Mouse (Mus musculus) neural tube, embryonic 15.5 days (tissue): Measurements from ENCODE around the gene Mb. TPM values are rescaled to one million over a fixed set of nuclear protein-coding genes. Genes with fewer than 3 reads are reported as not detected.

Experiments used
- ATAC-seq: fragments of 200-750 bp; cut with Nextera tagmentation; 2 replicates; pipeline ENCODE4 v1.8.0; 2017; ENCODE audit warnings: mild to moderate bottlenecking, moderate TSS enrichment, moderate library complexity; ENCODE audit not compliant: low FRiP score
- H3K27ac ChIP-seq: fragments of 300-500 bp; sonication (generic); replicated peaks from 2 replicates; pipeline ENCODE4 v1.5.1; 2015; ENCODE audit warnings: mild to moderate bottlenecking, inconsistent platforms
- H3K27me3 ChIP-seq: fragments of 300-500 bp; sonication (generic); replicated peaks from 2 replicates; pipeline ENCODE4 v1.6.1; 2015; ENCODE audit warnings: inconsistent platforms
- H3K36me3 ChIP-seq: fragments of 300-500 bp; sonication (generic); 2 replicates; pipeline ENCODE4 v1.6.1; 2015; ENCODE audit warnings: inconsistent platforms
- H3K4me1 ChIP-seq: fragments of 300-500 bp; sonication (generic); 2 replicates; pipeline ENCODE4 v1.6.1; 2015; ENCODE audit warnings: inconsistent platforms
- H3K4me2 ChIP-seq: fragments of 300-500 bp; sonication (generic); 2 replicates; pipeline ENCODE4 v1.6.1; 2015; ENCODE audit warnings: inconsistent platforms, mild to moderate bottlenecking, moderate library complexity
- H3K4me3 ChIP-seq: fragments of 300-500 bp; sonication (generic); replicated peaks from 2 replicates; pipeline ENCODE4 v1.5.1; 2015; ENCODE audit warnings: mild to moderate bottlenecking, inconsistent platforms
- H3K9ac ChIP-seq: fragments of 300-500 bp; sonication (generic); replicated peaks from 2 replicates; pipeline ENCODE4 v1.6.1; 2015; ENCODE audit warnings: mild to moderate bottlenecking, inconsistent platforms
- H3K9me3 ChIP-seq: fragments of 300-500 bp; sonication (generic); replicated peaks from 2 replicates; pipeline ENCODE4 v1.6.1; 2016; ENCODE audit warnings: inconsistent platforms
- WGBS: fragments of 180-500 bp; shearing (Covaris S2); methylation state at CpG from one replicate; pipeline ENCODE4 v1.1.7; 2015; ENCODE audit warnings: mixed read lengths; 5-methylcytosine and 5-hydroxymethylcytosine counted together
- polyA plus RNA-seq: library from polyadenylated mRNA; unstranded; fragments of >200 nt; fragmentation: Nextera tagmentation; extraction: Ambion mirVana; gene quantifications from 2 replicates; pipeline ENCODE4 v1.2.1, GENCODE M21; 2015

Mb gene
- polyA plus RNA-seq, 1 experiment from 2014 or later, result 1.3 TPM

GRCm38 (mm10) chr15:77079890-77080361, 29.5 kb upstream of the Mb start:
- Histone ChIP-seq H3K27ac (peak overlapping the region; percentile 28; the same call in 1 of the 2 replicates), H3K27me3 (no peaks in the 10 kb centered on the region), H3K4me1 (peaks cover 13% of the 10 kb centered on the region), H3K4me3 (no peak overlapping the region), H3K9ac (no peak overlapping the region), H3K4me2 (no peak overlapping the region), H3K9me3 (no peaks in the 10 kb centered on the region), H3K36me3 (peaks cover 64% of the 10 kb centered on the region)
- WGBS, result 72% methylated on average over 11 of the region's 11 CpGs
- no peak for ATAC-seq

- H3K4me2 ChIP-seq, result no peak overlapping the region
- peaks cover 13% of the 10 kb centered on the region for H3K4me1 ChIP-seq
- H3K9me3 ChIP-seq, result no peaks in the 10 kb centered on the region
- no peak overlapping the region for H3K4me3 ChIP-seq
- no peaks in the 10 kb centered on the region for H3K27me3 ChIP-seq
- H3K27ac ChIP-seq, result peak overlapping the region; percentile 28
- peaks cover 59% of the 10 kb centered on the region for H3K36me3 ChIP-seq
- H3K9ac ChIP-seq, result no peak overlapping the region
- no peak for ATAC-seq
- 67% methylated on average over 14 of the region's 14 CpGs for WGBS
These were observed 28.9 kb upstream of the Mb start for GRCm38 (mm10) chr15:77079256-77079822.

- Histone ChIP-seq H3K4me2 (no peak overlapping the region), H3K9ac (no peak overlapping the region), H3K4me3 (no peak overlapping the region), H3K9me3 (no peaks in the 10 kb centered on the region), H3K27me3 (no peaks in the 10 kb centered on the region), H3K27ac (no peak overlapping the region), H3K36me3 (peaks cover 55% of the 10 kb centered on the region), H3K4me1 (peaks cover 13% of the 10 kb centered on the region)
- no peak for ATAC-seq
- WGBS, result 53% methylated on average over 3 of the region's 3 CpGs
These were observed 28.3 kb upstream of the Mb start for GRCm38 (mm10) chr15:77078786-77079185.

- Histone ChIP-seq H3K36me3 (peaks cover 48% of the 10 kb centered on the region), H3K4me2 (no peak overlapping the region), H3K27me3 (no peaks in the 10 kb centered on the region), H3K27ac (no peak overlapping the region), H3K9me3 (no peaks in the 10 kb centered on the region), H3K4me1 (peaks cover 13% of the 10 kb centered on the region), H3K4me3 (no peak overlapping the region), H3K9ac (no peak overlapping the region)
- ATAC-seq, result no peak
- 93% methylated on average over 9 of the region's 9 CpGs for WGBS
These were observed 27.4 kb upstream of the Mb start for GRCm38 (mm10) chr15:77077906-77078305.

GRCm38 (mm10) chr15:77076523-77076922, 26.1 kb upstream of the Mb start:
- Histone ChIP-seq H3K9me3 (no peaks in the 10 kb centered on the region), H3K4me2 (no peak overlapping the region), H3K27ac (no peak overlapping the region), H3K4me1 (peaks cover 17% of the 10 kb centered on the region), H3K27me3 (no peaks in the 10 kb centered on the region), H3K36me3 (peaks cover 39% of the 10 kb centered on the region), H3K9ac (no peak overlapping the region), H3K4me3 (no peak overlapping the region)
- 80% methylated on average over 3 of the region's 3 CpGs for WGBS
- no peak for ATAC-seq

GRCm38 (mm10) chr15:77072556-77073163, 22.2 kb upstream of the Mb start:
- ATAC-seq, result no peak

GRCm38 (mm10) chr15:77071501-77071900, 21.0 kb upstream of the Mb start:
- H3K4me2 ChIP-seq, result peak overlapping the region; percentile 30
- peak; percentile 71 for ATAC-seq
- H3K4me1 ChIP-seq, result peaks cover 8% of the 10 kb centered on the region
- H3K36me3 ChIP-seq, result peaks cover 13% of the 10 kb centered on the region; the same call in 1 of the 2 replicates
- H3K27me3 ChIP-seq, result no peaks in the 10 kb centered on the region
- H3K27ac ChIP-seq, result no peak overlapping the region
- WGBS, result 22% methylated on average over 10 of the region's 10 CpGs
- H3K9ac ChIP-seq, result no peak overlapping the region
- no peaks in the 10 kb centered on the region for H3K9me3 ChIP-seq
- H3K4me3 ChIP-seq, result no peak overlapping the region

More at GRCm38 (mm10) chr15:77072556-77073163, 22.2 kb upstream of the Mb start:
- Histone ChIP-seq H3K36me3 (peaks cover 24% of the 10 kb centered on the region), H3K9me3 (no peaks in the 10 kb centered on the region), H3K4me2 (no peak overlapping the region), H3K27ac (no peak overlapping the region), H3K27me3 (no peaks in the 10 kb centered on the region), H3K4me3 (no peak overlapping the region), H3K9ac (no peak overlapping the region), H3K4me1 (peaks cover 8% of the 10 kb centered on the region)
- WGBS, result 61% methylated on average over 4 of the region's 4 CpGs

GRCm38 (mm10) chr15:77070745-77071268, 20.3 kb upstream of the Mb start:
- ATAC-seq, result 0 out of 2 replicates have a peak, but pooled peaks have one; percentile 16
- Histone ChIP-seq H3K4me3 (no peak overlapping the region), H3K4me2 (no peak overlapping the region), H3K27me3 (no peaks in the 10 kb centered on the region), H3K27ac (no peak overlapping the region), H3K9ac (no peak overlapping the region), H3K4me1 (peaks cover 8% of the 10 kb centered on the region), H3K36me3 (0 out of 2 replicates have a peak, but pooled peaks cover 6% of the 10 kb centered on the region), H3K9me3 (no peaks in the 10 kb centered on the region)
- WGBS, result 89% methylated on average over 11 of the region's 11 CpGs

GRCm38 (mm10) chr15:77069019-77069418, 18.5 kb upstream of the Mb start:
- Histone ChIP-seq H3K36me3 (no peaks in the 10 kb centered on the region), H3K4me1 (peaks cover 8% of the 10 kb centered on the region), H3K27ac (no peak overlapping the region), H3K9me3 (no peaks in the 10 kb centered on the region), H3K4me2 (no peak overlapping the region), H3K27me3 (no peaks in the 10 kb centered on the region), H3K9ac (no peak overlapping the region), H3K4me3 (no peak overlapping the region)
- 91% methylated on average over 3 of the region's 3 CpGs for WGBS
- no peak for ATAC-seq

GRCm38 (mm10) chr15:77068439-77068861, 18.0 kb upstream of the Mb start:
- H3K9me3 ChIP-seq, result no peaks in the 10 kb centered on the region
- no peak overlapping the region for H3K27ac ChIP-seq
- peaks cover 8% of the 10 kb centered on the region for H3K4me1 ChIP-seq
- H3K36me3 ChIP-seq, result no peaks in the 10 kb centered on the region
- no peak for ATAC-seq
- H3K4me2 ChIP-seq, result no peak overlapping the region
- H3K27me3 ChIP-seq, result no peaks in the 10 kb centered on the region
- no peak overlapping the region for H3K9ac ChIP-seq
- no peak overlapping the region for H3K4me3 ChIP-seq
- 67% methylated on average over 3 of the region's 3 CpGs for WGBS

GRCm38 (mm10) chr15:77066233-77066632, 15.8 kb upstream of the Mb start:
- H3K9ac ChIP-seq, result no peak overlapping the region
- no peak overlapping the region for H3K4me2 ChIP-seq
- no peak overlapping the region for H3K27ac ChIP-seq
- no peak for ATAC-seq
- no peaks in the 10 kb centered on the region for H3K27me3 ChIP-seq
- no peaks in the 10 kb centered on the region for H3K9me3 ChIP-seq
- no peak overlapping the region for H3K4me3 ChIP-seq
- peaks cover 1% of the 10 kb centered on the region for H3K4me1 ChIP-seq
- H3K36me3 ChIP-seq, result no peaks in the 10 kb centered on the region
- 89% methylated on average over 6 of the region's 6 CpGs for WGBS

- Histone ChIP-seq H3K27me3 (no peaks in the 10 kb centered on the region), H3K4me2 (no peak overlapping the region), H3K9me3 (no peaks in the 10 kb centered on the region), H3K4me1 (no peaks in the 10 kb centered on the region), H3K4me3 (no peak overlapping the region), H3K9ac (no peak overlapping the region), H3K36me3 (no peaks in the 10 kb centered on the region), H3K27ac (no peak overlapping the region)
- WGBS, result 87% methylated on average over 6 of the region's 6 CpGs
- no peak for ATAC-seq
These were observed 14.9 kb upstream of the Mb start for GRCm38 (mm10) chr15:77065259-77065852.
